Mouse (Mus musculus): ENCODE measurements around the gene Cntln. TPM values are rescaled to one million over a fixed set of nuclear protein-coding genes. Genes with fewer than 3 reads are reported as not detected.
A peak's percentile ranks its signal among the peaks of the same experiment; 100 is the strongest.

Gene Cntln
- 10 to 100 TPM; 11.2 to 14.2 TPM for total RNA-seq (2021)
- long read RNA-seq, experiment 1, full-length matches to known transcripts = 1 of 1 reads
- long read RNA-seq, experiment 1, partial matches to known transcripts = 0 of 1 reads
- long read RNA-seq, experiment 1, other reads (novel, unspliced or antisense) = 0 of 1 reads
- long read RNA-seq, experiment 2, full-length matches to known transcripts = 4 of 8 reads
- long read RNA-seq, experiment 2, partial matches to known transcripts = 0 of 8 reads
- long read RNA-seq, experiment 2, other reads (novel, unspliced or antisense) = 4 of 8 reads

- peak; percentile 96 to 97 for DNase-seq (ENCODE audit: low spot score in 2 of 2)
Measured at GRCm38 (mm10) chr4:84884111-84884538, at the start of gene Cntln. Gene Cntln, plus strand, starts transcription at chr4:84884309.

- DNase-seq (ENCODE audit: low spot score in 2 of 2) = no peak
Measured at GRCm38 (mm10) chr4:84836979-84837378, 47.1 kb upstream of the Cntln start.

DNA sequence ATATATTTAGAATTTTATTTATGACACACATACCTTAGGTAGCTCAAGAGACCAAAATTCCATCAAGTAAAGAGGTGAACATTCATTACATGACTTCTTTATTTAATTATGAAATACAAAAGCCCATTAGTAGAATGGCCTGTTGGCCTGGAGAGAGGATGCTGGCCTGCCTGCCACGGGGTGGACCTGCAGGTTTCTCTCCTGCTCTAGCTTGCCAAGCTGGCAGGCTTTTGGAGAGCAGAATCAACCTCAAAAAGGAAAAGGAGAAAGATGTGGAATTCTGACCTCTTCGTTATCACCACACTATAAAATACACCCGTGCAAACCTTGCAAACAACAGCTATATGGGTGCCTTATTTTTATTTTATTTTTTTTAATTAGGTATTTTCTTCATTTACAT, 45.6 kb upstream of the Cntln start:
- no peak for DNase-seq (ENCODE audit: low spot score in 2 of 2)

DNA sequence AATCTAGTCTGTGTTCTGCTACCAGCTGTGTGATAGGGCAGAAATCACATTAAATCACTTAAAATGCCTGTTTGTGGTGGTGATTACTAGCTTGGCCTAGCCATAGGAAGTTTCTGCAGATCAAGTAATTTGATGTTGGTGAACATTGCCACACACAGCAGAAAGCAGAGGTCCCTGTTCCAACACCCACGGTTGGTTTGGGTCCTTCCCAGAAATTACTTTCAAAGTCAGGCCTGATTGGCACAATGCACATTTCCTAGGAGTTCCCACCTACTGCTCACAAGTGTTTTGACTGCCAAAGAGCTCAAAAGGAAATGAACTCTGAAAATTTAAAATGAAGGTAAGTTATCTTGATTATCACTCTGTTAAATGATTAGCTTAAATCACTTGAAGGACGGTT, 44.6 kb upstream of the Cntln start:
- no peak for DNase-seq (ENCODE audit: low spot score in 2 of 2)

DNA sequence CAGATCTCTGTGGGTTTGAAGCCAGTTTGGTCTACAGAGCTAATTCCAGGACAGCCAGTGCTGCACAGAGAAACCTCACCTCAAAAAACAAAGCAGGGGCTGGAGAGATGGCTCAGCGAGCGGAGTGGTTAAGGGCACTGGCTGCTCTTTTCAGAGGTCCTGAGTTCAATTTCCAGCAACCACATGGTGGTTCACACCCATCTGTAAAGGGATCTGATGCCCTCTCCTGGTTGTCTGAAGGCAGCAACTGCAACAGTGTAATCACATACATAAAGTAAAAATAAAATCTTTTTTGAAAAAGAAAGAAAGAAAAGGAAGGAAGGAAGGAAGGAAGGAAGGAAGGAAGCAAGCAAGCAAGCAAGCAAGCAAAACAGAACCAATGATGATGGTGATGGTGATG, 26.5 kb upstream of the Cntln start:
- no peak for DNase-seq (ENCODE audit: low spot score in 2 of 2)

- DNase-seq (ENCODE audit: low spot score in 2 of 2) = peak in 1 of 2 experiments; percentile 37
Measured at GRCm38 (mm10) chr4:84876347-84876746, 7.8 kb upstream of the Cntln start.

GRCm38 (mm10) chr4:84883646-84884045, 463 bp upstream of the Cntln start:
- no peak for DNase-seq (ENCODE audit: low spot score in 2 of 2)

- peak; percentile 33 to 65 for DNase-seq (ENCODE audit: low spot score in 2 of 2)
Measured at GRCm38 (mm10) chr4:84884539-84885270, 596 bp downstream of the Cntln start.

DNA sequence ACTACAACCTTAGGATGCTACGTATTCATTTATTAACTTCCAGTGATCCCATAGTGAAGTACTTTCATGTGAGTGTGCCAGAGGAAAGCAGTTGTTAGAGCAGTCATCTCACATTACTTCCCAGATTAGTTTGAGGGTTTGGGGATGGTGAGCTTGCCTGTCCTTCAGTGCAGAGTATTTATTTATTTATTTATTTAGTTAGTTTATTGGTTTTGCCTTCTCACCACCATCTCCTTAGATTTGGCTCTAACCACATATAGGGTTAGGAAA, 1.1 kb downstream of the Cntln start:
- DNase-seq (ENCODE audit: low spot score in 2 of 2) = no peak

DNA sequence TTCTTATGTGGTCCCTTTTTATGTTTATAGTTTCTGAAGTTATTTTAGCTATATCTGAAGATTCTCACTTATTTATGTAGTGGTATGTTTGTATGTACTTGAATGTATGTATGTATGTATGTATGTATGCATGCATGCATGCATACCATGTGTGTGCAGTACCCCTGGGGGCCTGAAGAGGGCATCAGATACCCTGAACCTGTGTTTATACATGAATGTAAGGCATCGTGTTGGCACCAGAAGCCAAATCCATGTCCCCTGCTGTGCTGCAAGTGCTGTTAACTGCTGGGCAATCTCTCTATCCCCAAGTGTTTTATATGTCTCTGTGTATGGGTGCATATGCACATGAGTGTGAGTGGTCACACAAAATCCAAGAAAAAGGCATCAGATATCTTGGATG, 34.3 kb downstream of the Cntln start:
- no peak for DNase-seq (ENCODE audit: low spot score in 2 of 2)

GRCm38 (mm10) chr4:84934342-84934929, 50.3 kb downstream of the Cntln start:
- DNase-seq (ENCODE audit: low spot score in 2 of 2) = no peak

GRCm38 (mm10) chr4:84942059-84942458, 58.0 kb downstream of the Cntln start:
- no peak for DNase-seq (ENCODE audit: low spot score in 2 of 2)

- DNase-seq (ENCODE audit: low spot score in 2 of 2) = no peak
Measured at GRCm38 (mm10) chr4:84942651-84943050, 58.5 kb downstream of the Cntln start.

GRCm38 (mm10) chr4:84944100-84944499, 60.0 kb downstream of the Cntln start:
- no peak for DNase-seq (ENCODE audit: low spot score in 2 of 2)

DNA sequence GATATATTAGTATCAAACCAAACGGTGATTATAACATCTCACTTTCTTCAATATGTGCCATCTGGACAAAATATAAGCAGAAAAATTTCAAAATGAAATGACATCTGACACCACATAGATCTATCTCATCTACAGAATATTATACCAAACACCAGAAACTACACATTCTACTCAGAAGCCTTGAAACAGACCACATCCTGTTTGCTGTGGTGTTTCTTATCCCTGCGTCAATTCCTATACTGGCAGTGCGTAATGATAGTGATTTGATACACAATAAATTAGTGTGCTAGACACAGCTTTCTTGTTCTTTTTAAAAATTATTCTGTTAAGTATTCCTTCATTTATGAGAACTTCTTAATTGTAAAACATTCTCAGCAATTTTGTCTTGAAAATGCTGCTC, 62.3 kb downstream of the Cntln start:
- no peak for DNase-seq (ENCODE audit: low spot score in 2 of 2)

DNA sequence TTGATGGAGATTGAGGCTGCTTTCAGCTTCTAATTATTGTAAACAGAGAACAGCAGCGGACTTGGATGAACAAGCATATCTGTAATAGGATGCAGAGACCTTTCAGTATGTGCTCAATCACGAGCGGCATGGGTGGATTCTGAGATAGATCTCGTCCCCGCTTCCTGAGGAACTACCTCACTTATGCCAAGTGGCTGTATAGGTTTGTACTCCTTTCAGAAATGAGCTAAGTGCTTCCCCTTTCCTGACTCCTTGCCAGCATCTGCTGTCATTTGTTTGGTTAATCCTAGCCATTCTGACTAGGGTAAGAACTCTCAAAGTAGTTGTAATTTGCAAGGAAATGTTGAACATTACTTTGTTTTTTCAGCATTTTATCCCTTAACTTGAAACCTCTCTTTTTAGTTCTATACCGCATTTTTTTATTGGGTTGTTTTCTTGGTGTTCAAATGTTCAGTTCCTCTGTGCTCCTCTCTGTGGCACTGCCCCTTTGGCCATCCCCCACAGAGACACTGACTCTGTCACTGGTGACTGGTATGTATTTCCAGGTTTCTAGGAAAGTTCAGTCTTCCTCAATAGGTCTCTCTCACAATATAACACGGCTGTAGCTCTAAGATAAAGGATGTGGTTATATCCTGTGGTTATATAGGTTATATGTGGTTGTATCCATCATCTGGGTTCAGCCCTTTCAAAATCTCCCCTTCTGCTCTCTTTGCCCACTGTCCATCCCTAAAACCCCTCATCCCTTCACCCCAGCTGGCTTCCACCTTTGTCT, 93.0 kb downstream of the Cntln start:
- no peak for DNase-seq (ENCODE audit: low spot score in 2 of 2)

GRCm38 (mm10) chr4:84995520-84996348, 111.6 kb downstream of the Cntln start:
- no peak for DNase-seq (ENCODE audit: low spot score in 2 of 2)

DNA sequence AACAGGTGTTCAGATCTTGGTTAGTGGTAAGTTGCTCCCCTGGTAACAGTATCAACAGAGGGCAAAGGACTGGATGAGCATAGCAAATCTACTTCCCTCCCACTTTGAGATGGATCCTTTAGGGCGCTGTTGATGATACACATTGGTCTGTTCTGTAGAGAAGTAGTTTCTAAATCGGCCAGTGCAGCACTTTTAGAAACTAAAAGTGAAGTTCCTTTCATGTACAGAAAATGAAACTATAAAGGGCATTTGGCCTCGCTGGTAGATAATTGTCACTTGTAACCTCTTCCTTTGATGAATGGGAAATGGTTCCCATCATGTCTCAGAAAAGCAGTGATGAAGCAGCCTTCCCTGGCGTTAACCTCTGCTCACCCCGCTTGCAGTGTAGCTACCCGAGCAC, 121.5 kb downstream of the Cntln start:
- no peak for DNase-seq (ENCODE audit: low spot score in 2 of 2)

DNA sequence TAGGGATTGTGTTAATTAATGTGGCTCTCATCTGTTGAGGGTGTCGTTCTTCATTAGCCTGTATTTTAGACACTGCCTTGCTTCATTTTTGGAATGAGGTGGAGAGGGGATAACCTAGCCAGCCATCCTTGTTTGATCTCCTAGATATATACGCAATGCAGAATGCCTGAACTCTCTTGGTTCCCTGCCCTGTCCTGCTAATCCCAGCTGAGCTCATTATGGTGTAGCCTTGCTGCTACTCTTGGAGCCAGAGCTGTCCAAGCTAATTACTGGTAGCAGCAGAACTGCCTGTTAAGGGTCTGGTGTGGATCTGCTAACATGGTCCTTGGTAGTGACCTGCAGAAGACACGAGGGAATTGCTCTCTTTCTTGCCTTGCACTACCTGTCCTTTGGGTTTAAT, 122.7 kb downstream of the Cntln start:
- no peak for DNase-seq (ENCODE audit: low spot score in 2 of 2)

- DNase-seq (ENCODE audit: low spot score in 2 of 2) = no peak
Measured at GRCm38 (mm10) chr4:85010846-85011245, 126.7 kb downstream of the Cntln start.

DNA sequence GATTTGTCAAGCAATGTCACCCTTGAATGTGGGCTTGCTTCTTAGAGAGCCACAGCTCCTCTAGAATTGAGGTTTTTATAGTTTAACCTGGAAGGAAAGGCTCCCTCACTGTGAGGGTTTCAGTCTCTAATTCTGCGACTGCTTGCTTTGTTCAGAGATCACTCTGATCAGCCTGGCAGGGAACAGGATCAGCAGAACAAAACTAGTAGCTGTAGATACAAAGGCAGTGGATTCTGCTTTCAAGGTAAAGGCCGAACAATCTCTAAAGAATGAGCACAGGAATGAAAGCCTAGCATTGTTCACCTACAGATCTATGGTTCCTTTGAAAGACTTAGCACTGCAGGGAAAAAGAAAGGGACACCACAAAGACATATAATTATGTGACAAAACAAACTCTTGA, 161.6 kb downstream of the Cntln start:
- no peak for DNase-seq (ENCODE audit: low spot score in 2 of 2)
